In genomic region chr4:81764026-81764867, GRCm38 (mm10) we compare ENCODE assay signal across 9 mouse cellular contexts.
DNase-seq lines count a peak whose midpoint lies in the region; ATAC-seq and TF ChIP-seq lines count a peak whose summit lies in the region.
"Had no signal": no experiment of that assay in that cellular context is flagged by ENCODE, and none has a peak within 500 bp of the region (broad histone marks: within the 10 kb centered on the region; RNA-seq: fewer than 3 reads in every experiment).

No protein-coding gene starts in this region.

- H3K4me2 ChIP-seq in lung, embryonic 14.5 days = peak overlapping the region; percentile 33
- peak overlapping the region; percentile 42 for H3K4me2 ChIP-seq in forebrain, embryonic 13.5 days
- H3K4me2 ChIP-seq in neural tube, embryonic 15.5 days = peak overlapping the region; percentile 9; the same call in 1 of the 2 replicates

- H3K27ac ChIP-seq in lung, embryonic 14.5 days (ENCODE audit: low read depth) = peak overlapping the region; percentile 90
- H3K27ac ChIP-seq in forebrain, embryonic 13.5 days = peak overlapping the region; percentile 84
- peak overlapping the region; percentile 34 for H3K27ac ChIP-seq in neural tube, embryonic 15.5 days (replicated peaks)

- no peak overlapping the region for H3K4me3 ChIP-seq in lung, embryonic 14.5 days (ENCODE audit: low read depth, low read length)
- H3K4me3 ChIP-seq in forebrain, embryonic 13.5 days = peak overlapping the region; percentile 7; the same call in 1 of the 2 replicates
- no peak overlapping the region for H3K4me3 ChIP-seq in neural tube, embryonic 15.5 days (replicated peaks)
- H3K4me3 ChIP-seq: erythroblast, embryonic 14.5 days had no signal

- peak; percentile 61 for DNase-seq in lung, embryonic 14.5 days
- no peak for DNase-seq in lung, adult 18-20 months
- peak; percentile 27 to 43 for DNase-seq in heart, postnatal 36 days
- peak; percentile 19 to 20 for DNase-seq in left cerebral cortex, postnatal 14 days (ENCODE audit: low spot score in 2 of 2)
- DNase-seq in thymus, adult 18-20 months = no peak
- DNase-seq in B cell, adult 2 months = no peak

- peak; percentile 82 for ATAC-seq in lung, embryonic 14.5 days (ENCODE audit: insufficient read depth)
- peak; percentile 94 for ATAC-seq in forebrain, embryonic 13.5 days
- peak; percentile 83 for ATAC-seq in neural tube, embryonic 15.5 days (ENCODE audit: low FRiP score)

- TF ChIP-seq CTCF in lung, embryonic 14.5 days (IDR thresholded peaks at IDR 0.05; ENCODE audit: low read depth) = no peak

- 39% methylated on average over 11 of the region's 11 CpGs for WGBS in lung, embryonic 14.5 days
- WGBS in forebrain, embryonic 13.5 days = 6% methylated on average over 11 of the region's 11 CpGs
- 25% methylated on average over 11 of the region's 11 CpGs for WGBS in neural tube, embryonic 15.5 days

- H3K27me3 ChIP-seq in lung, embryonic 14.5 days (ENCODE audit: insufficient read depth, low read length) = no peaks in the 10 kb centered on the region
- no peaks in the 10 kb centered on the region for H3K27me3 ChIP-seq in forebrain, embryonic 13.5 days
- H3K27me3 ChIP-seq in neural tube, embryonic 15.5 days (replicated peaks) = no peaks in the 10 kb centered on the region

- no peaks in the 10 kb centered on the region for H3K36me3 ChIP-seq in lung, embryonic 14.5 days (ENCODE audit: insufficient read depth)
- no peaks in the 10 kb centered on the region for H3K36me3 ChIP-seq in forebrain, embryonic 13.5 days (ENCODE audit: poor library complexity, severe bottlenecking)
- no peaks in the 10 kb centered on the region for H3K36me3 ChIP-seq in neural tube, embryonic 15.5 days

- peaks cover 23% of the 10 kb centered on the region for H3K4me1 ChIP-seq in lung, embryonic 14.5 days (ENCODE audit: insufficient read depth)
- peaks cover 26% of the 10 kb centered on the region for H3K4me1 ChIP-seq in forebrain, embryonic 13.5 days
- peaks cover 22% of the 10 kb centered on the region for H3K4me1 ChIP-seq in neural tube, embryonic 15.5 days

- H3K9ac ChIP-seq in lung, embryonic 14.5 days = peak overlapping the region; percentile 11; the same call in 1 of the 2 replicates
- no peak overlapping the region; the same call in 1 of the 2 replicates for H3K9ac ChIP-seq in forebrain, embryonic 13.5 days
- H3K9ac ChIP-seq in neural tube, embryonic 15.5 days (replicated peaks) = no peak overlapping the region

- intact Hi-C loops in heart, postnatal 36 days (cut with DNase I) = no loop called here
- intact Hi-C loops in left cerebral cortex, postnatal 14 days (cut with DNase I) = no loop called here

- no peaks in the 10 kb centered on the region for H3K9me3 ChIP-seq in lung, embryonic 14.5 days (ENCODE audit: low read depth, low read length)
- H3K9me3 ChIP-seq in forebrain, embryonic 13.5 days (replicated peaks) = no peaks in the 10 kb centered on the region
- no peaks in the 10 kb centered on the region for H3K9me3 ChIP-seq in neural tube, embryonic 15.5 days (replicated peaks)

Comparison
In these comparisons a context has a peak if more than half of its experiments do, and no peak if none do; other contexts are left out.
1. DNase-seq: peak in lung, embryonic 14.5 days (single experiment), heart, postnatal 36 days (2 of 2) and left cerebral cortex, postnatal 14 days (2 of 2); none in lung, adult 18-20 months (0 of 2), thymus, adult 18-20 months (0 of 2) and B cell, adult 2 months (0 of 2).
2. H3K27ac ChIP-seq: peak in every context shown above with its lines; median percentile 90 in lung, embryonic 14.5 days; 84 in forebrain, embryonic 13.5 days; 34 in neural tube, embryonic 15.5 days.
3. Peak in every context shown above with its lines, with median percentiles within 50 percentile points of each other: ATAC-seq and H3K4me2 ChIP-seq.